Mouse (Mus musculus): ENCODE measurements around the gene Sema4a. TPM values are rescaled to one million over a fixed set of nuclear protein-coding genes. Genes with fewer than 3 reads are reported as not detected.

The Sema4a gene
- total RNA-seq, 2 experiments from 2014 or later: 33.3 to 42.8 TPM

DNA sequence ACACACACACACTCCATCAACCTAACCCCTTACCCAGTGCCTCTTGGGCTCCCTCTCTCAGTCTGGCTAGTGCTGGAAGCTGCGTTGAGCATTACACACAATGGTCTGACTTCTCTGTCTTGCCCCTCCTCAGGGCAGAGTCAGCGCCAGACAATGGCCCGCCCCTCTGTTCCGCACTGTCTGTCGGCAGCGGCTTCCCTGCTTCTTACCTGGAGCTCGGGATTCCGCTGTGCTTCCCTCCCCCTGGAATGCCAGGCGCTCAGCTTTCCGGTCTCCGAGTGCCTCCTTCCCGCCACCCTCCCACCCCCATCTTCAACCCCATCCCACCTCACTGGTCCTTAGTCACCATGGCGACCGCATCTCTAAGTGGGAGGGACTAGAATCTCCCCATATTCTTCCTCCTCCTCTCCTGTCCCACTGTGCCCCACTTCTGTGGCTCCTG, 2.2 kb downstream of the Sema4a start:
- no peak for DNase-seq (ENCODE audit: extremely low spot score in 1 of 2, low spot score in 1 of 2)

GRCm38 (mm10) chr3:88456746-88457532, 4.0 kb downstream of the Sema4a start:
- DNase-seq (ENCODE audit: extremely low spot score in 1 of 2, low spot score in 1 of 2): no peak

DNA sequence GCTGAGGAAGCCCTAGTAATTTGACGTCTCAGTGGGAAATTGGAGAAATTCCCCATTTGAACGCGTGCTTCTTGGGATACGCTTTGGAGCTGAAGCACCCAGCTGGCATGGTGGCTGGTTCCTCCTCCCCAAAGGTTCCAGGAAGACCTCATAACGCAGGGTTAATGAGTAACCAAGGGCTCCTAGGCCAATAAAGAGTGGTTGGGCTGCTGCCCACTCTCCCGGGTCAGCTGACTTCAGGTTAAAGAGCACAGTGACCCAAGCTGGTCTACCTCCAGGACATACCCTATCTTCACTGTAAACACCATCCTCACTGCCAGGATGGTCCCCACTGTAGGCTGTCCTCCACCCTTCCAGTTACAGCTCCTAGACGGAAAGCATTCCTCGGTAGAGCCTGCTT, 4.7 kb downstream of the Sema4a start:
- no peak for DNase-seq (ENCODE audit: extremely low spot score in 1 of 2, low spot score in 1 of 2)

- DNase-seq (ENCODE audit: extremely low spot score in 1 of 2, low spot score in 1 of 2): no peak
Observed at GRCm38 (mm10) chr3:88455588-88456264, 5.3 kb downstream of the Sema4a start.

DNA sequence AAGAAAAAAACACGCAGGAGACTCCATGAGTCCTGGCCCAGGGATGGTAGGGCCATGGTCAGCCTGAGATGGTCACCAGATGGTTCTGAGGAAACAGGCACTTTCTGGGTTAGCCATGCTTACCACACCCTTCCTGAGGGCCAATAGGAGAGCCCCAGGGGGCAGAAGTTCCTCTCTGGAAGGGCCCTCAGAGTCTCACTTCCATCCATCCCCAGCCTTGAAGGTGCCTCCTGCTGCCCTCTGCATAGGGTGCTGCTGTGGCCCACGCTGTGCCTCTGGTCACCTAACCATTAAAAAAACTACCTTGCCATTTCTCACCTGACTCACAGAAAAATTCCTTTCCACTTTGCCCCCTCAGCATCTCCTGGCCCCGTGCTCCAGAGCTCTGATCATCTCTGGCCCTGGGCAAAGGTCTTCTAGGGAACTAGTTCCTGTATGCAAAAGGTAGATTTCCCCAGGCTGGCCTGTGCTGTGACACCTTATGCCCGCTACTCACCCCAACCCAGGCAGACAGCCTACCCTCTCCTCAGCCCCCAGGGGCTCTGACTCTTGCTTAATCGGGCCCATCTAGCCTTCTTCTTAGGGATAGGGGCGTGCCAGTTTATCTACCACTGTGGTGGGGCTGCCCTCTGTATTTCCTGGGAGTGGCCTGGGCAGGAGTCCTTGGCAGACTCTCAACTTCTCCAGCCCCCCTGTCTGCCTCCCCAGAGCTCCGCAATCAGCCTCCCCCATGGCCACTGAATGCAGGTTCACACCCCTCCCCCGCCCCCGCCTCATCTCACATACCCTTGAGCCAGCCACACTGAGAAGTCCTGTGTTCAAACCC, 6.0 kb downstream of the Sema4a start:
- DNase-seq (ENCODE audit: extremely low spot score in 1 of 2, low spot score in 1 of 2): no peak

DNA sequence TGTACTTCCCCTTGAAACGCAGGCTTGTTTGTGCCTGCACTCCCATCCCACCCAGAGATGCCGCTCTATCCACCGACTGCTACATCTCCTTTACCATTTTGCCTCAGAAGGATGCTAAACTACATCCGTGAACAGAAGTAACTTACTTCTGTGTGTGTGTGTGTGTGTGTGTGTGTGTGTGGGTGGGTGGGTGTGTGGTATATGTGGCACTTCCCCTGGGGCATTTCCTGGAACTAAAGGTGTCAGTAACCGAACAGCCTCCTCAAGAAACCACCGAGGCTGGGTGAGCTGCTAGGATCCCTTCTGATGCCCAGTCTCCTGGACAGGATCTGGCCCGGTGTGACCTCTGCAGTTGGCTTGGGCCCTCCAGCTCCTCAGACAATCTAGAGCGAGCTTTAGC, 7.0 kb downstream of the Sema4a start:
- no peak for DNase-seq (ENCODE audit: extremely low spot score in 1 of 2, low spot score in 1 of 2)

- no peak for DNase-seq (ENCODE audit: extremely low spot score in 1 of 2, low spot score in 1 of 2)
Observed at GRCm38 (mm10) chr3:88453369-88453768, 7.6 kb downstream of the Sema4a start.

DNA sequence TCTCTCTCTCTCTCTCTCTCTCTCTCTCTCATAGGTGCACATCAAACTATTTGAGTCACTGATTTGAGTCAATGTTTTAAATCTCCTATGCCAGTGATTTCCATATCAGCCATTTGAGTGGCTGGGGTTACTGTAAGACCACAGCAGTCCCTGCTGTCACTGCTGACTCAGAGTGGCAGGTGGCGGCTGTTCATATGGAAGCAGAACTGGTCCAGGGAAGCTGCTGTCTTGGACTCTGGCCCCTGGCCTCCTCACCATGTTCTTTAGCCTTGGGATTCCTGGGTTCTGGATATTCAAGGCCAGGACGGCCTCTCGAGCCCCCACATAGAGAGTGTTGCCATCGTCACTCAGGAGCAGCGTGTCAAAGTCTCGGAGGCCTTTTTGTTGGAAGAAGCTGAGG, 8.3 kb downstream of the Sema4a start:
- no peak for DNase-seq (ENCODE audit: extremely low spot score in 1 of 2, low spot score in 1 of 2)

DNA sequence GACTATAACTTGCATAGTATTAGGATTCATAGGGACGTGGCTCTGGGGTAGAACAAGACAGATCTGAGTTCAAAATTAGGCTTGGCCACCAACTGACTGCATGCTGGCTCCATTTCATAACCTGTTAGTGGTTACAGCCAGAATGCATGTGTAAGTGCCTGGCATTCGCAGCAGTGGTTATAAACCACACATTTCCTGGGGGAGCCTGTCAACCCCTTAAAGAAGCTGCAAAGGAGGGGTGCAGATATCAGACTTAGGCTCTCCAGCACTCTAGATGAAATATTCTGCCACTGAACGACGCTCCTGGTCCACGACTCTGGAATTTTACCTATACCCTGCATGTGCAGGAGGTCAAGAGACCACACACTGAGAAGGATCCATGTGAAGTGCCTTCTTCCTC, 8.7 kb downstream of the Sema4a start:
- DNase-seq (ENCODE audit: extremely low spot score in 1 of 2, low spot score in 1 of 2): no peak

- no peak for DNase-seq (ENCODE audit: extremely low spot score in 1 of 2, low spot score in 1 of 2)
Observed at GRCm38 (mm10) chr3:88450379-88451131, 10.4 kb downstream of the Sema4a start.

- no peak for DNase-seq (ENCODE audit: extremely low spot score in 1 of 2, low spot score in 1 of 2)
Observed at GRCm38 (mm10) chr3:88449395-88450023, 11.5 kb downstream of the Sema4a start.

DNA sequence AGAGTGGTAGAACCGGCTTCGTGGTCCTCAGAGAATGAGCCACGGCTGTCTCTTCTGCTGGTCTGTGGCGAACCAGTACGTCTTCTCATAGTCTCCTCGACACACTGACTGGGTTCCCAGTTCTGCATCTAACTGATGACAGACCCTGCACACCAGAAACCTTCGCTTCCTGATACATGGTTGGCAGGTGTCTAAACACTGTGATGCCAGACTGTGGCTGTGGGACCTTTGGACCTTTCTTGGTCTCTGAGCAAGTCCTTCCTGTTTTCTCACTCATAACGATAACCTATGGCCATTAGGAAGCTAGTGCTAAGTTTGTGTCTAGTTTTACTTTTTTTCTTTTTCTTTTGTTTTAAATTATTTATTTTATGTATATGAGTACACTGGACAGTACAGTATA, 12.5 kb downstream of the Sema4a start:
- DNase-seq (ENCODE audit: extremely low spot score in 1 of 2, low spot score in 1 of 2): no peak

DNA sequence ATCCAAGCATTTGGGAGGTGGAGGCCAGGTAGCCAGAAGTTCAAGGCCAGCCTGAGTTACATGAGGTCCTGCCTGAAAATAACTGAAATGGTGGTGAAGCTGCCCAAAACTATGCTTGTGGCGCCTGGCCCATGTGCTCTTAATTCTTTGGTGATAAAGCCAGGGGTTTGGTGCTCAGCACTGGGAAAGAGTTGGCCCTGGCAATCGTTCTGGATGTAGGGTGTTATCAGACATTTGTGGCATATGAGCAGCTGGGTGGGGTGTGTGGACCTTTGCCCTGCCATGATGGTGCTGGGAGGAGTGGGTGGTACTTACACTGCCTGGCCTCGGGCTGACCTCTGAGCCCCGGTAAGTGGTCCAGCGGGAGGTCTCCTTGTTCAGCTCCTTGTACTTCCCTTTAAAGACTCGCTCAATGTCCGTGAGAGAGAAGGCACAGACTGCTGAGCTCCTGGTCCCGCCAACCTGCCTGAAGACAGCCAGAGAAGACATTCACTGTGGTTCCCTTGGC, 13.3 kb downstream of the Sema4a start:
- no peak for DNase-seq (ENCODE audit: extremely low spot score in 1 of 2, low spot score in 1 of 2)

DNA sequence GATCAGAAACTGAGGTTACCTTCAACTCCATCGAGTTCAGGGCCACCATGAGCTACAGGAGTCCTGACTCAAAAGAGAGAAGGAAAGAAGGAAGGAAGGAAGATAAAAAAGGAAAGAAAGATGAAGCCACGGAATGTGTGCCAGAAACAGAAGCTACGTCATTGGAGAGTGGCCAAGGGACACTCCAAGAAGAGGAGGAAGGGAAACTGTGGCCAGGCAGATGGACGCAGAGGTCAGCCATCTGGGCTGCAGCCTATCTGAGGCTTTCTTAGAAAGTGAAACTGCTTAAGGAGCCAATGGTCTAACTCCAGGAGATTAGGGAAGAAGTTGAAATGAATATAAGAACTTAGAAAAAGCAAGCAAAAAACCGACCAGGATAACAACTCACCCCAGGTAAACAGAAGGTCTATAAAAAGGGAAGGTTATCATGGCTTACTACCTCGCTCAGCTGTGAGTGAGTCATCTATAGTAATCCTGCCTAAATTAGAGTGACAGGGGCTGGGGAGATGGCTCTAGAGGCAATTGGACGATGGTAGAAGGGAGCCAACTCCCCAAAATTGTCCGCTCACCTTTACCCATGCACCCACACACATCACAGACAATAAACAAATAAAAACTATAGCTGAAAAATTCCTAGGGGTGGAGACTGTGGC, 14.4 kb downstream of the Sema4a start:
- no peak for DNase-seq (ENCODE audit: extremely low spot score in 1 of 2, low spot score in 1 of 2)

- no peak for DNase-seq (ENCODE audit: extremely low spot score in 1 of 2, low spot score in 1 of 2)
Observed at GRCm38 (mm10) chr3:88442888-88443287, 18.1 kb downstream of the Sema4a start.

DNA sequence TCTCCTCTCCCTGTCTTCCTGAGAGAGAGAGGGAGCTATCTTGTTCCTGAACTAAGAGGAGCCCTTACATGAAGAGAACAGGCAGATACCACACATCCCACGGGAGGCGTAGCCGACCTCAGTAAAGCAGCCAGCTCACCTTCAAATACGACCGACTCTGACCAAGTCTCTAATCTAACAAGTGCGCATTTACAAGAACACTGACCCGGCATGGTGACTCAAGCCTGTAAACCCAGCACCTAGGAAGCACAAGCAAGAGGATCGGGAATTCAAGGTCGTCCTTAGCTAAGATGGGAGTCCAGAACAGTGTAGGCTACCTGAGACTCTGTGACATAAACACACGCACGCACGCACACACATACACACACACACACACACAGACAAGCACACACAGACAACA, 18.5 kb downstream of the Sema4a start:
- no peak for DNase-seq (ENCODE audit: extremely low spot score in 1 of 2, low spot score in 1 of 2)

- peak in 1 of 2 experiments; percentile 49 for DNase-seq (ENCODE audit: extremely low spot score in 1 of 2, low spot score in 1 of 2)
Observed at GRCm38 (mm10) chr3:88440500-88441381, 20.2 kb downstream of the Sema4a start.

DNA sequence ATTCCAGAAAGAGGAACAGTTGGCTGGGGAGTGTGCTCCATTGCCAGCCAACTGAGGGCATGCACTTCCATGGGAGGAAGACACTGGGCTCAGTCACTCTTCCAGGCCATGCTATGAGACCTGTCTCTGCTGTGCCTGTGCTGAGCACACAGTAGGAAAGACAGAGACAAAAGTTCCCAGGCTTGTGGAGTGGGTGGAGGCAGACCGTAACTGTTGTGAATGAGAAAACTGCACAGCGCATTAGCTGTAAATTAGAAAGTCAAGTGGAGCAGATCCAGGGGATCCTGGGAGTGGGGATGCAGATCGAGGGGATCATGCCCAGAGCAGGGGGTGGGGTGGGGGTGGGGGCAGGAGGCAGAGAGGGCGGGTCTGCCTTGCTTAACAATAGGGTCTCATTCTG, 21.4 kb downstream of the Sema4a start:
- DNase-seq (ENCODE audit: extremely low spot score in 1 of 2, low spot score in 1 of 2): no peak

Data from layer of hippocampus, postnatal 25 days (tissue).